Mouse (Mus musculus) E14TG2a.4 (cell line): ENCODE measurements around the gene Ppara.

Source experiments
- CTCF ChIP-seq: conservative IDR thresholded peaks from 2 replicates; pipeline ENCODE4 v1.5.1; 2014; ENCODE audit warnings: low read length
- NANOG ChIP-seq: IDR thresholded peaks from 2 replicates; pipeline ENCODE4 v1.6.1; 2014; ENCODE audit warnings: borderline replicate concordance, low read length, mixed read lengths
- POU5F1 ChIP-seq: IDR thresholded peaks from 2 replicates; pipeline ENCODE4 v1.6.1; 2014; ENCODE audit warnings: low read length, borderline replicate concordance

DNA sequence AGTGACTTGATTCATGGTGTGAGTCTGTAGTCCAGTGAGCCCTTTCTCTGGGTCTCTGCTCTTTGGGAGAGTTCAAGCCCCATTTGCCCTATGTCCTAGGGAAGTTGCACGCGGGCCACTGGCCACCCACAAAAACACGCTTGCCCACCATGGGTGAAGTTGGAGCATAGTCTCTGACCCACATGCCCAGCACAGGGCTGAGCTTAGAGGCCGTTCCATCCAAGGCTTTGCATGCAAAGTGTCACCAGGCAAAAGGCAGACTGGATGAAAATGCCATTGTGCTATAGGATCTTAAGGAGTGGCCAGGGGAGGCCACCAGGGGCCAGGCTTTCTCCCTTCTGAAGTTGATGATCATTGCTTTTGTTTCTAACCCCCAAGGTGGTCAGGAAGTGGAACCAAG is 30.9 kb upstream of the Ppara start:
- no peak for TF ChIP-seq CTCF
- no peak for TF ChIP-seq NANOG
- no peak for TF ChIP-seq POU5F1
